Mouse (Mus musculus) small intestine, adult 2 months (tissue): ENCODE measurements around the gene Dok4.

ENCODE experiments used
- CTCF ChIP-seq: fragments of 200-500 bp; IDR thresholded peaks from 2 replicates; pipeline ENCODE4 v1.5.1; 2012; ENCODE audit warnings: low read depth, mild to moderate bottlenecking, control low read depth, inconsistent platforms, low read length, moderate library complexity, mixed read lengths; ENCODE audit not compliant: insufficient replicate concordance, insufficient read length; ENCODE audit errors: extremely low read depth
- POLR2A ChIP-seq: fragments of 200-500 bp; IDR thresholded peaks from 2 replicates; pipeline ENCODE4 v1.6.1; 2012; ENCODE audit warnings: low read depth, mild to moderate bottlenecking, control low read depth, inconsistent platforms, low read length, moderate library complexity

DNA sequence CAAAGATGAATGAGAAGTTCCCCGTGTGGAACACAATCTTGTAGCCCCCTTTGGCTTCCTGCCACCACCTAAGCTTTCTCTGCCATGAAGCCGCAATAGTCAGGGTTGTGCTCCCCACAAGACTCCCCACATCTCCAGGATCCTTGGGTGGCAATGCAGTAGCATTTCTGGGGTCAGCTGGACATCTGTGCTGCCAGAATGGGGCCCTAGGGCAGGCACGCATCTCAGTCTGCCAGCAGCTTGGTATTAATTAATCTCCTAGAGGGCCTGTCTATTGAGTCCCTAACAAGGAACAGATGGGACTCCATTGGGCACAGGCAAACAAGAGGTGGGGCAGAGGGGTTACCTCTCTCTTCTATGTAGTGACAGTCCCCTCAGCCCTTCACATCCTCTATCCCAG lies 4.0 kb downstream of the Dok4 start:
- TF ChIP-seq POLR2A: no peak
- no peak for TF ChIP-seq CTCF
